Mouse (Mus musculus) MEL (cell line): ENCODE data around the gene Rfxank. TPM values are rescaled to one million over a fixed set of nuclear protein-coding genes. Genes with fewer than 3 reads are reported as not detected.
A peak's percentile ranks its signal among the peaks of the same experiment; 100 is the strongest.

Source experiments
- DNase-seq: peaks from one replicate; pipeline ENCODE4 v3.0.0; 2011; ENCODE audit warnings: low read depth, low spot score
- H3K27ac ChIP-seq: 2 replicates; pipeline ENCODE4 v1.5.1; 2012; ENCODE audit warnings: low read depth, mild to moderate bottlenecking, control low read depth, low read length, moderate library complexity; ENCODE audit not compliant: control insufficient read depth
- H3K27me3 ChIP-seq, 2 experiments: fragments of 150-350 bp in 1 of 2; sonication (generic) in 1 of 2; 2 replicates each; pipeline ENCODE4 v1.6.1; 2012; ENCODE audit warnings: low read length in 2 of 2, mild to moderate bottlenecking in 2 of 2, improper control_type of control experiment in 1 of 2, moderate library complexity in 1 of 2; ENCODE audit not compliant: insufficient read depth in 2 of 2, control insufficient read depth in 1 of 2
- H3K36me3 ChIP-seq, 2 experiments: 2 replicates each; pipeline ENCODE4 v1.6.1; 2012 to 2014; ENCODE audit warnings: low read length in 2 of 2, improper control_type of control experiment in 1 of 2, inconsistent platforms in 1 of 2, mild to moderate bottlenecking in 1 of 2; ENCODE audit not compliant: insufficient read depth in 2 of 2, control insufficient read depth in 1 of 2
- H3K4me1 ChIP-seq, 2 experiments: fragments of 150-350 bp in 1 of 2; sonication (generic) in 1 of 2; 2 replicates each; pipeline ENCODE4 v1.6.1; 2012; ENCODE audit warnings: low read length in 2 of 2, improper control_type of control experiment in 1 of 2, mild to moderate bottlenecking in 1 of 2; ENCODE audit not compliant: insufficient read depth in 2 of 2, control insufficient read depth in 1 of 2
- H3K4me3 ChIP-seq, 2 experiments: fragments of 150-350 bp in 1 of 2; sonication (generic) in 1 of 2; 2 replicates each; pipeline ENCODE4 v1.5.1; 2012; ENCODE audit warnings: low read depth in 2 of 2, low read length in 2 of 2, mild to moderate bottlenecking in 2 of 2, moderate library complexity in 2 of 2, control low read depth in 1 of 2, improper control_type of control experiment in 1 of 2; ENCODE audit not compliant: control insufficient read depth in 1 of 2, insufficient read depth in 1 of 2
- H3K79me2 ChIP-seq: 2 replicates; pipeline ENCODE4 v1.6.1; 2012; ENCODE audit warnings: mild to moderate bottlenecking, low read length, moderate library complexity; ENCODE audit not compliant: control insufficient read depth, poor library complexity, insufficient read depth
- H3K9ac ChIP-seq: 2 replicates; pipeline ENCODE4 v1.6.1; 2012; ENCODE audit warnings: low read depth, mild to moderate bottlenecking, control low read depth, low read length, moderate library complexity; ENCODE audit not compliant: control insufficient read depth, poor library complexity, severe bottlenecking
- H3K9me3 ChIP-seq: fragments of 150-350 bp; sonication (generic); replicated peaks from 2 replicates; pipeline ENCODE4 v1.6.1; 2012; ENCODE audit warnings: mild to moderate bottlenecking, low read length, improper control_type of control experiment, moderate library complexity; ENCODE audit not compliant: insufficient read depth
- BHLHE40 ChIP-seq: IDR thresholded peaks from 2 replicates; pipeline ENCODE4 v1.6.1; 2012; ENCODE audit warnings: low read depth, mild to moderate bottlenecking, inconsistent platforms, low read length, improper control_type of control experiment, borderline replicate concordance
- CHD2 ChIP-seq: IDR thresholded peaks from 2 replicates; pipeline ENCODE4 v1.6.1; 2011; ENCODE audit warnings: low read length, improper control_type of control experiment
- CTCF ChIP-seq, 3 experiments: IDR thresholded peaks in 2 of 3; conservative IDR thresholded peaks in 1 of 3; 2 replicates each; pipeline ENCODE4 v1.5.1; 2011 to 2012; ENCODE audit warnings: low read length in 3 of 3, low read depth in 2 of 3, mild to moderate bottlenecking in 2 of 3, improper control_type of control experiment in 1 of 3, inconsistent platforms in 1 of 3, mixed read lengths in 1 of 3, moderate library complexity in 1 of 3; ENCODE audit not compliant: control insufficient read depth in 1 of 3, insufficient read depth in 1 of 3, poor library complexity in 1 of 3, severe bottlenecking in 1 of 3
- E2F4 ChIP-seq: IDR thresholded peaks from 2 replicates; pipeline ENCODE4 v1.6.1; 2011; ENCODE audit warnings: low read depth, low read length, improper control_type of control experiment, borderline replicate concordance
- EP300 ChIP-seq, 2 experiments: IDR thresholded peaks; 2 replicates each; pipeline ENCODE4 v1.6.1; 2011; ENCODE audit warnings: improper control_type of control experiment in 2 of 2, low read length in 2 of 2, low read depth in 1 of 2, mild to moderate bottlenecking in 1 of 2
- GABPA ChIP-seq: IDR thresholded peaks from 2 replicates; pipeline ENCODE4 v1.6.1; 2012; ENCODE audit warnings: low read depth, mild to moderate bottlenecking, inconsistent platforms, low read length, improper control_type of control experiment, moderate library complexity
- JUND ChIP-seq: IDR thresholded peaks from 2 replicates; pipeline ENCODE4 v1.6.1; 2011; ENCODE audit warnings: low read depth, mild to moderate bottlenecking, improper control_type of control experiment, low read length
- KAT2A ChIP-seq: conservative IDR thresholded peaks from 2 replicates; pipeline ENCODE4 v1.6.1; 2012; ENCODE audit warnings: low read depth, low read length, improper control_type of control experiment, inconsistent platforms
- MAFK ChIP-seq: IDR thresholded peaks from 2 replicates; pipeline ENCODE4 v1.6.1; 2011; ENCODE audit warnings: low read depth, mild to moderate bottlenecking, low read length, improper control_type of control experiment, borderline replicate concordance
- MAX ChIP-seq: IDR thresholded peaks from 2 replicates; pipeline ENCODE4 v1.6.1; 2011; ENCODE audit warnings: low read length, improper control_type of control experiment
- MAZ ChIP-seq: IDR thresholded peaks from 2 replicates; pipeline ENCODE4 v1.6.1; 2012; ENCODE audit warnings: low read depth, mild to moderate bottlenecking, inconsistent platforms, low read length, improper control_type of control experiment
- MEF2A ChIP-seq: IDR thresholded peaks from 2 replicates; pipeline ENCODE4 v1.6.1; 2014; ENCODE audit warnings: low read depth, mild to moderate bottlenecking, inconsistent platforms, low read length, improper control_type of control experiment; ENCODE audit not compliant: poor library complexity, insufficient replicate concordance, severe bottlenecking; ENCODE audit errors: extremely low read depth
- MXI1 ChIP-seq: IDR thresholded peaks from 2 replicates; pipeline ENCODE4 v1.6.1; 2011; ENCODE audit warnings: mild to moderate bottlenecking, low read depth, low read length, improper control_type of control experiment
- MYB ChIP-seq: IDR thresholded peaks from 2 replicates; pipeline ENCODE4 v1.6.1; 2011; ENCODE audit warnings: mild to moderate bottlenecking, low read depth, low read length, improper control_type of control experiment
- NELFE ChIP-seq: IDR thresholded peaks from 2 replicates; pipeline ENCODE4 v1.6.1; 2011; ENCODE audit warnings: low read depth, low read length, improper control_type of control experiment
- NRF1 ChIP-seq: IDR thresholded peaks from 2 replicates; pipeline ENCODE4 v1.6.1; 2014; ENCODE audit warnings: low read depth, mild to moderate bottlenecking, inconsistent platforms, low read length, improper control_type of control experiment, moderate library complexity; ENCODE audit not compliant: poor library complexity, insufficient read depth, severe bottlenecking
- POLR2A ChIP-seq, 2 experiments: IDR thresholded peaks; 2 replicates each; pipeline ENCODE4 v1.6.1; 2011 to 2012; ENCODE audit warnings: low read length in 2 of 2, mild to moderate bottlenecking in 2 of 2, control low read depth in 1 of 2, improper control_type of control experiment in 1 of 2, low read depth in 1 of 2, moderate library complexity in 1 of 2; ENCODE audit not compliant: control insufficient read depth in 1 of 2, insufficient read depth in 1 of 2, poor library complexity in 1 of 2
- POLR2AphosphoS5 ChIP-seq: IDR thresholded peaks from 2 replicates; pipeline ENCODE4 v1.6.1; 2012; ENCODE audit warnings: low read depth, borderline replicate concordance, mild to moderate bottlenecking, inconsistent platforms, low read length, moderate library complexity, mixed read lengths
- RAD21 ChIP-seq: IDR thresholded peaks from 2 replicates; pipeline ENCODE4 v1.6.1; 2011; ENCODE audit warnings: mild to moderate bottlenecking, low read depth, low read length, improper control_type of control experiment
- RCOR1 ChIP-seq: IDR thresholded peaks from 2 replicates; pipeline ENCODE4 v1.6.1; 2012; ENCODE audit warnings: low read depth, mild to moderate bottlenecking, inconsistent platforms, low read length, improper control_type of control experiment
- TBP ChIP-seq: IDR thresholded peaks from 2 replicates; pipeline ENCODE4 v1.8.0; 2011; ENCODE audit warnings: low read depth, low read length, improper control_type of control experiment
- TCF12 ChIP-seq: IDR thresholded peaks from 2 replicates; pipeline ENCODE4 v1.6.1; 2014; ENCODE audit warnings: low read depth, mild to moderate bottlenecking, inconsistent platforms, low read length, improper control_type of control experiment, moderate library complexity
- USF1 ChIP-seq: IDR thresholded peaks from 2 replicates; pipeline ENCODE4 v1.6.1; 2014; ENCODE audit warnings: low read depth, mild to moderate bottlenecking, inconsistent platforms, low read length, improper control_type of control experiment, moderate library complexity
- ZC3H11A ChIP-seq: IDR thresholded peaks from 2 replicates; pipeline ENCODE4 v1.6.1; 2012; ENCODE audit warnings: low read depth, mild to moderate bottlenecking, inconsistent platforms, low read length, improper control_type of control experiment
- ZKSCAN1 ChIP-seq: IDR thresholded peaks from 2 replicates; pipeline ENCODE4 v1.6.1; 2012; ENCODE audit warnings: low read depth, mild to moderate bottlenecking, inconsistent platforms, low read length, improper control_type of control experiment, moderate library complexity
- ZNF384 ChIP-seq: IDR thresholded peaks from 2 replicates; pipeline ENCODE4 v1.6.1; 2012; ENCODE audit warnings: low read depth, mild to moderate bottlenecking, inconsistent platforms, low read length, improper control_type of control experiment
- polyA plus RNA-seq, 2 experiments: library from polyadenylated mRNA; stranded (reverse) in 1 of 2; unstranded in 1 of 2; fragments of >175 nt in 1 of 2; fragments of >200 nt in 1 of 2; gene quantifications; 2 replicates each; pipeline versions ENCODE4 v1.2.1 to v1.2.4; 2012; ENCODE audit warnings: low replicate concordance in 2 of 2, low read depth in 1 of 2; ENCODE audit not compliant: insufficient read length in 2 of 2, insufficient read depth in 1 of 2, missing spikeins in 1 of 2
- total RNA-seq: library from RNA; depleted of rRNA; stranded (reverse); fragments of 300-350 nt; gene quantifications from 2 replicates; pipeline ENCODE4 v1.2.3, GENCODE M21; 2012

Rfxank gene
- total and polyA plus RNA-seq, 3 experiments: 5.0 to 7.2 TPM; not detected in 1

DNA sequence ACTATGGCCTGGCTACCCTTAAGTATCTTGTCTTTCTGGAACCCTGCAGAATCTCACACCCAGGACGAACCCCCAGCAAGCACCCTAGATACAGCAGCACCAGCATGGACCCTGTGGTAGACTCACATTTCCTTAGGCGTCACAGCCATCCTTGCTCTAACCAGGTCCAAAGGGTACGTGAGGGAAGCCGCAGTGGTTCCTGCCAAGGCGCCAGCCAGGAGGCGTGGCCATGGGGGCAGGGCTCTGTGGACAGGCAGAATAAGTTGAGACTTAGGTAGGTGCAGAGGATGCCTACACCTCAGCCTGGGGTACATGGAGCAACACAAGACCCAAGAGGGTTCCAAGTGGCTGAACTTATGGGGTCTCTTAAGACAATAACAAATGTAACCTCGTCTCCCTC is 49.8 kb upstream of the Rfxank start:
- no peaks in the 10 kb centered on the region for H3K4me1 ChIP-seq
- no peak overlapping the region for H3K9ac ChIP-seq
- no peaks in the 10 kb centered on the region for H3K27me3 ChIP-seq
- DNase-seq: no peak
- no peaks in the 10 kb centered on the region for H3K9me3 ChIP-seq
- TF ChIP-seq MXI1 (no peak), POLR2AphosphoS5 (no peak), BHLHE40 (no peak), GABPA (no peak), ZKSCAN1 (no peak), POLR2A (IDR thresholded peaks at IDR 0.05; ENCODE audit: control insufficient read depth in 1 of 2, insufficient read depth in 1 of 2, low read depth in 1 of 2, low read length in 2 of 2, poor library complexity in 1 of 2) (no peak), MAFK (no peak), TBP (no peak), E2F4 (no peak), CHD2 (no peak), MAX (no peak)
- H3K36me3 ChIP-seq: no peaks in the 10 kb centered on the region; a peak in 1 of 4 replicates
- no peaks in the 10 kb centered on the region for H3K79me2 ChIP-seq
- H3K27ac ChIP-seq: no peak overlapping the region
- no peak overlapping the region for H3K4me3 ChIP-seq

DNA sequence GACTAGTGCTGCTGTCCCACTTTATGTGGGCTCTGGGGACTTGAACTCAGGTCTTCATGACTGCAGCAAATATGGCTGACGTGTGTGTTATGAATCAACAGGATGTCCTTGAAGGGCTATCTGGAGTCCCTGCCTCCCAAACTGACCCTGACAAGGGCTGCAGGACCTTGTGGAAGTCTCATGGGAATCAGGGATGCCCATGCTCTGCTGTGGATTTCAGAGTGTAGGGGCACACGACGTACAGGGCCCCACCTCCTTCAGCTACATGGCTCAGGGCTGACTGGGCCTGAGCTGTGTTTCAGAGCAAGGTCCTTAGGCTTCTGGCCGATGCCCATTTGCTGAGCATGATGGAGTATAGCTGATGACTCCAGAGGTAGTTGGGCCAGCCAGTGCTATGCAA is 44.2 kb upstream of the Rfxank start:
- H3K27ac ChIP-seq: no peak overlapping the region
- no peak overlapping the region for H3K9ac ChIP-seq
- H3K9me3 ChIP-seq: no peaks in the 10 kb centered on the region
- H3K36me3 ChIP-seq: peaks cover 0 to 9% of the 10 kb centered on the region in 2 experiments; a peak in 2 of 4 replicates
- H3K27me3 ChIP-seq: no peaks in the 10 kb centered on the region
- no peak for TF ChIP-seq TCF12
- TF ChIP-seq ZC3H11A: no peak
- TF ChIP-seq POLR2AphosphoS5: no peak
- no peak for TF ChIP-seq NELFE
- TF ChIP-seq MEF2A: no peak
- H3K4me3 ChIP-seq: no peak overlapping the region
- peaks cover 6 to 10% of the 10 kb centered on the region in 2 experiments for H3K4me1 ChIP-seq
- H3K79me2 ChIP-seq: no peaks in the 10 kb centered on the region
- no peak for DNase-seq

DNA sequence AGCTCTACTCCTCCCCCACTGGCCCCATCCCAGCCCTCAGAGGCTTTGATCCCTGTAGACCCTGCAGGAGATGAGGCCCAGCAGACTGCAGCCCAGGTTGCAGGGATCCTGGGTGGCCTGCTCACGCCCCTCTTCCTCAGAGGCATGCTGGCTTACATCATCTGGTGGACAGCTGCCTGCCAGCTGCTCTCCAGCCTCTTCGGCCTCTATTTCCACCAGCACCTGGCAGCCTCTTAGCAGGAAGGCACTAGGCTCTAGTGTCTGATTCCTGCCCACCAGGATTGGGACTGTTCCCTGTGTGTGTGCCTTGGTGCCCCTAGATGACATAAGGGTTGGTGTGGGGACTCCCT is 42.9 kb upstream of the Rfxank start:
- peaks cover 0 to 9% of the 10 kb centered on the region in 2 experiments; a peak in 2 of 4 replicates for H3K36me3 ChIP-seq
- H3K79me2 ChIP-seq: no peaks in the 10 kb centered on the region
- no peaks in the 10 kb centered on the region for H3K9me3 ChIP-seq
- no peak overlapping the region for H3K27ac ChIP-seq
- H3K4me3 ChIP-seq: no peak overlapping the region
- DNase-seq: no peak
- H3K4me1 ChIP-seq: peaks cover 6 to 10% of the 10 kb centered on the region in 2 experiments
- H3K9ac ChIP-seq: peak overlapping the region; percentile 14; the same call in 1 of the 2 replicates
- no peaks in the 10 kb centered on the region for H3K27me3 ChIP-seq
- TF ChIP-seq MEF2A (no peak), NELFE (no peak), RCOR1 (no peak), MAFK (no peak), MYB (no peak), JUND (no peak), KAT2A (no peak), POLR2AphosphoS5 (no peak), EP300 (IDR thresholded peaks at IDR 0.05; ENCODE audit: low read depth in 1 of 2, low read length in 2 of 2) (no peak), ZNF384 (no peak), BHLHE40 (no peak), MAZ (no peak), MAX (no peak), RAD21 (no peak), USF1 (no peak), TBP (no peak), CTCF (IDR thresholded peaks at IDR 0.05 in 2 of 3, conservative IDR thresholded peaks at IDR 0.05 in 1 of 3; ENCODE audit: control insufficient read depth in 1 of 3, insufficient read depth in 1 of 3, low read depth in 2 of 3, low read length in 3 of 3, poor library complexity in 1 of 3, severe bottlenecking in 1 of 3) (no peak), MXI1 (no peak), NRF1 (no peak)
